Mouse (Mus musculus): ENCODE results near the gene Btbd9. TPM values are rescaled to one million over a fixed set of nuclear protein-coding genes. Genes with fewer than 3 reads are reported as not detected.

The Btbd9 gene
- total RNA-seq, 2 experiments from 2014 or later, result 10.1 to 10.7 TPM

- intact Hi-C loops (cut with DNase I), result no loop called here
- no peak for DNase-seq
Observed at GRCm38 (mm10) chr17:30360654-30361053, 215.6 kb downstream of the Btbd9 start.

GRCm38 (mm10) chr17:30359392-30359791, 216.9 kb downstream of the Btbd9 start:
- intact Hi-C loops (cut with DNase I), result no loop called here

GRCm38 (mm10) chr17:30355431-30355830, 220.9 kb downstream of the Btbd9 start:
- intact Hi-C loops (cut with DNase I), result no loop called here
- DNase-seq, result no peak

More at GRCm38 (mm10) chr17:30359392-30359791, 216.9 kb downstream of the Btbd9 start:
- DNase-seq, result no peak

GRCm38 (mm10) chr17:30354381-30354780, 221.9 kb downstream of the Btbd9 start:
- no peak for DNase-seq
- intact Hi-C loops (cut with DNase I), result no loop called here

GRCm38 (mm10) chr17:30348031-30348430, 228.3 kb downstream of the Btbd9 start:
- intact Hi-C loops (cut with DNase I), result no loop called here
- DNase-seq, result no peak

- DNase-seq, result no peak
- intact Hi-C loops (cut with DNase I), result no loop called here
Observed at GRCm38 (mm10) chr17:30347101-30347613, 229.1 kb downstream of the Btbd9 start.

DNA sequence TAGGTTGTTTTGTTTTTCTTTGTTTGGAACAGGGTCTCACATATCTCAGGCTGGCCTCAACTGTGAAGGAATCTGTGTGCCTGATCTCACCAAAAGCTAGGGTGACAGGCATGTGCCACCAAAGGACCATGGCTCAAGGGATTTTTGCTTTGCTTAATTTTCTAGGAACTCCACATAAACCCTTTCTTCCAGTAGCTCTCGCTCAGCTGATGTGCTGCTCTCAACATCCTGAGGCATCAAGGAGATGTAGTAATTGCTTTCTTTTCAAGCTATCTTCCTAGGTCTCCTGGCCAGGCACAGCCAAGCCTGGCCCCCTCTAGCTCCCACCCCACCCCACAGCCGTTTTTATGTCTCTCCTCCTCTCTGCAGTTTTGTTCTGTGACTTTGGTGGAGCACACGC, 231.3 kb downstream of the Btbd9 start:
- no peak for DNase-seq
- intact Hi-C loops (cut with DNase I), result no loop called here

GRCm38 (mm10) chr17:30343701-30344473, 232.4 kb downstream of the Btbd9 start:
- intact Hi-C loops (cut with DNase I), result no loop called here
- no peak for DNase-seq

DNA sequence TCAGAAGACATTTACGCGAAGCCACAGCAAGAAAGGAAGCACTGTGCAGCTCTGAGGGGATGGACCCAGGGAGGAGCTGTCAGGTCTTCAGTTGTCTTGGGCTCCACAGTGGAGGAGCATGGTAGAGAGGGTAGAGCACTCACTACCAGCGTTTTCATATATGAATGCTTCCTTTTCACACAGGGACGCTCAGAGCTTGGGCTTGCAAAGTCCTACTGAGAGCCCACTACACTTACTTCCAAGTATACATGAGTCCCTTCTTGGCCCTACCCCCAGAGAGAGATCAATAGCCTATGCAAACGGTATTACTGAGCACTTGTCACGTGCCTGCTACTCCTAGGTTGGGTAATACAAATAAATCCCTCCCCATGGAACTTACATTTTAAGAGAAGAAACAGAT, 234.7 kb downstream of the Btbd9 start:
- DNase-seq, result no peak
- intact Hi-C loops (cut with DNase I), result no loop called here

DNA sequence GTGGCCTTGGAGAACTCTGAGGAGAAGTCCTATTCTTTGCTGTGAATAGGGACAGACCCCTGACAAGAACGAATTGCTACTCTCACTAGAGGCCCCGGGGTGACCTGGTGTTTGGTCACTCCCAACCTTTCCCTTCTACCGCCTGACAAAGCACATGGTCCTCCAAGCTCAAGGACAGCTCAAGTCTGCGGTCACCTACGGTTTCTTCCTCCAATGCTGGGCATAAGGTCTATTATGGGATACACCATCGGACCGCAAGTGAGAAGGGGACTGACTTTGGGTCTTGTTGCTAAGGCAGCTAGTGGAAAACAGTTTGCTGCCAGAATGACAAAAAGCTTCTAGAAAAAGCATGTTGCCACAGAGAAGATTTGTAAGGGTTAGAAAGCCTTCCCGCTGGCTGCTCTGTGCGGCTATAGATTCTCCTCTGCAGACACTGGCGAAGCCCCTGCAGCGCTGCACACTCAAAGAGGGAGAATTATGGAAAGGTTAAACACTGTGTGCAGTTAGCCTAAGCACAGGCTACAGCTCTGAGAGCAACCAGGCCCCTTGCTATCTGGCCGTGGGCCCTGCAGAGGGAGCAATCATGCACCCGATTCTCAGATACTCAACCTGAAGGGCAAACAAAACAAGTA, 235.7 kb downstream of the Btbd9 start:
- intact Hi-C loops (cut with DNase I), result no loop called here
- DNase-seq, result no peak

DNA sequence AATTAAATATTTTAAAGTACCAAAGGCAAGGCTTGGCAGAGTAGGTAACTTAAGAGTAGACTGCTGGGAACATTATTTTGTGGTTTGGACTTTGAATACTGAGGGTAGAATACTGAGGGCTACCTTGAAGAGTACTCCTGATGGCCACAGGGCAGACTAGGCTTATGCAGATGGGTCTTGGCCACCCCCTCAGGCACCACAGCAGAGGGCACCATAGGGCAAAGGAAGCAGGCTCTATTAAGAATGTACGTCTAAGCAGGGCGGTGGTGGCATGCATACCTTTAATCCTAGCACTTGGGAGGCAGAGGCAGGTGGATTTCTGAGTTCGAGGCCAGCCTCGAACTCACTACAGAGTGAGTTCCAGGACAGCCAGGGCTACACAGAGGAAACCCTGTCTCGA, 237.0 kb downstream of the Btbd9 start:
- no peak for DNase-seq
- intact Hi-C loops (cut with DNase I), result no loop called here

GRCm38 (mm10) chr17:30336816-30337215, 239.5 kb downstream of the Btbd9 start:
- intact Hi-C loops (cut with DNase I), result no loop called here
- no peak for DNase-seq

- intact Hi-C loops (cut with DNase I), result no loop called here
- DNase-seq, result no peak
Observed at GRCm38 (mm10) chr17:30336280-30336679, 240.0 kb downstream of the Btbd9 start.

DNA sequence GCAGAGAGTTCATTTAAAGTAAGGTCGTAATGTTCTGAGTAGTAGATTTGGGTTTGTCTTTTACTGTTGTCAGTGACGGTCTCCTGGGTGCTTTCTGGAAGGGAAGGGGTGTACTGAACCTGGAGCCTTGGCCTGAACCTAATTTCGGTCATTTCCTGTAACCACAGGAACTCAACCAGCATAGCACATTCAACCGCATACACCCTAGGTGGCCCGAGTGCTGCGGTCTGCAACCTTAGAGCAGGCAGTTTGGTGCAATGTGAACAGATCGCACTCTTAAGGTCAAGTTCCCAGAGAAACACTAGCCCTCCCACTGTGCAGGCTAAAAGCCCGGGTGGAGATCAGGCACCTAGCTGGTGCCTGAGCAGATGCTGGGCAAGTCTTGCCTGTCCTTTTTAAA, 240.5 kb downstream of the Btbd9 start:
- no peak for DNase-seq
- intact Hi-C loops (cut with DNase I), result no loop called here

DNA sequence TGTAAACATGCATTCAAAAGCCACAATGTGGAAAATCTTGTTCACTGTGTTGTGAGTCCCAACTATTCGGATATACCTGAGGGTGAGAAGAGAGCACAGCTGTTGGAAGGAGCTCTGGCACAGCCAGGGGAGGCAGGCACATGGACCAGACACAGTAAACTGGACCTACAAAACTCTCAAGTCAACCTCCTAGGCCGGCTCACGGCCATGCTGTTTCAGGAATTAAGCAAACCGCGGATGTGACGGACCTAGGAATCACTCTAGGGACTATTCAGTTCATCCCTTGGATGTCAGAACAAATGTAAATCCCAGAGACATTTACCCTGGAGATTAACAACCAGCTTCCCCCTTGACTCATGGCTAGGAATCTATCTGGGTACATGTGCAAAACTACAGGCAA, 242.0 kb downstream of the Btbd9 start:
- intact Hi-C loops (cut with DNase I), result no loop called here
- DNase-seq, result no peak

GRCm38 (mm10) chr17:30333136-30333535, 243.2 kb downstream of the Btbd9 start:
- DNase-seq, result no peak
- intact Hi-C loops (cut with DNase I), result no loop called here

- intact Hi-C loops (cut with DNase I), result no loop called here
- no peak for DNase-seq
Observed at GRCm38 (mm10) chr17:30331380-30331779, 244.9 kb downstream of the Btbd9 start.

DNA sequence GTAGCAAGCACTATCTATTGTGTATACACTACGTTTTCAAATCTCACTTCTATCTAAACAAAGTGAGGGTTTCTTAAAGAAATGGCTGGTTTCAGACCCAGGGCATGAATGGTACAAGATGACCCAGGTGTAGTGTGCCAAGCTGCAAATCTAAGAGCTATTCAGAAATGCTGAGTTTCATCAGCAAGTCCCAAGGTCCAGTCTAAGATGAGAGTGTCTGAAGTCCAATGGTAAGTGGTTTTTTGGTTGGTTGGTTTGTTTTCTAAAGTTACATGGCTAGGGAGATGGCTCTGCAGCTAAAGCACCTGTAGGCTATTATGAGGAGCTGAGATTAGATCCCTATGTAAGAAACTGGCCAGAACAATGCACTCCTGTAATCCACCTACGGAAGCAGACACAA, 246.8 kb downstream of the Btbd9 start:
- no peak for DNase-seq
- intact Hi-C loops (cut with DNase I), result no loop called here

GRCm38 (mm10) chr17:30328924-30329323, 247.4 kb downstream of the Btbd9 start:
- DNase-seq, result no peak
- intact Hi-C loops (cut with DNase I), result no loop called here

DNA sequence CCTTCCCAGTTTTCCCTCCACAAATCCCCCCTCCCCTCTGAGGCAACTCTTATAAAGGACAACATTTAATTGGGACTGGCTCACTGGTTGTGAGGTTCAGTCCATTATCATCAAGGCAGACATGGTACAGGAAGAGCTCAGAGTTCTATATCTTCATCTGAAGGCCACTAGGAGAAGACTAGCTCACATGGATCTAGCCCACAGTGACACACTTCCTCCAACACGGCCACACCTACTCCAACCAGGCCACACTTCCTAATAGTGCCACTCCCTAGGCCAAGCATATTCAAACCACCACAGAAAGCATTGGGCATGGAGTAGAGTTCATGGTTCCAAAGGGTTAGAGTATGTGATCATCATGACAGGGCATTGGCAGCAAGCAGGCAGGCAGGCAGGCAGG, 249.4 kb downstream of the Btbd9 start:
- no peak for DNase-seq
- intact Hi-C loops (cut with DNase I), result no loop called here

- DNase-seq, result no peak
- intact Hi-C loops (cut with DNase I), result no loop called here
Observed at GRCm38 (mm10) chr17:30320301-30320700, 256.0 kb downstream of the Btbd9 start.

DNA sequence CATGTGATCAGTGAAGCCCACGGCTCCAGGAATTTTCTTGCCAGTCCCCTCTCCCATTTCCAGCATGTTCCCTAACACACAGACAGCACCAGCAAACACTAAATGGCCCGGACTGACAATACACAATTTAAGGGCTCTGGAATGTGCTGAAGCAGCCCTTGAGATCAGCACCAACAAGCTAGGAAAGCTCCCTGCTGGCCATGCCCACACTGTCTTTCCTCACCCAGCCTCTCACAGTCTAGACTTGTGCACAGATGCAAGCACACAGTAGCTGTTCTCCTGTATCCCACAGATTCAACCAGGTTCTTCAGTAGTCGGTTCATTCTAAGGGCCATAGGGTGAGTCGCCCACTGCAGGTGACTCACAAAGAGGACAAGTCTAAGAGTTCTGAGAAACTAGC, 263.6 kb downstream of the Btbd9 start:
- intact Hi-C loops (cut with DNase I), result no loop called here
- no peak for DNase-seq
